Mouse (Mus musculus): ENCODE measurements at regions not wholly inside any gene's neighbourhood (a gene's known extent, or its start where the extent isn't known, plus 50 kb on each side); places are given as distances from the start of the nearest gene placed in this dataset.

GRCm38 (mm10) chr10:96765626-96766025 lies 148.8 kb downstream of the Btg1 start:
- no peak for ATAC-seq (replicated peaks; ENCODE audit: low FRiP score, poor library complexity, severe bottlenecking)

- ATAC-seq (replicated peaks; ENCODE audit: low FRiP score, poor library complexity, severe bottlenecking) = no peak
These were observed 161.4 kb downstream of the Btg1 start for GRCm38 (mm10) chr10:96778220-96778619.

- ATAC-seq (replicated peaks; ENCODE audit: low FRiP score, poor library complexity, severe bottlenecking) = no peak
These were observed 167.2 kb downstream of the Btg1 start for GRCm38 (mm10) chr10:96783966-96784365.

GRCm38 (mm10) chr10:96786903-96787571 lies 170.2 kb downstream of the Btg1 start:
- ATAC-seq (replicated peaks; ENCODE audit: low FRiP score, poor library complexity, severe bottlenecking) = no peak

- no peak for ATAC-seq (replicated peaks; ENCODE audit: low FRiP score, poor library complexity, severe bottlenecking)
These were observed 170.8 kb downstream of the Btg1 start for GRCm38 (mm10) chr10:96787572-96787946.

GRCm38 (mm10) chr10:96788352-96789016 lies 171.7 kb downstream of the Btg1 start:
- no peak for ATAC-seq (replicated peaks; ENCODE audit: low FRiP score, poor library complexity, severe bottlenecking)

- ATAC-seq (replicated peaks; ENCODE audit: low FRiP score, poor library complexity, severe bottlenecking) = no peak
These were observed 180.3 kb downstream of the Btg1 start for GRCm38 (mm10) chr10:96797116-96797515.

- ATAC-seq (replicated peaks; ENCODE audit: low FRiP score, poor library complexity, severe bottlenecking) = no peak
These were observed 184.0 kb downstream of the Btg1 start for GRCm38 (mm10) chr10:96800801-96801200.

- ATAC-seq (replicated peaks; ENCODE audit: low FRiP score, poor library complexity, severe bottlenecking) = no peak
These were observed 187.4 kb downstream of the Btg1 start for GRCm38 (mm10) chr10:96804030-96804784.

GRCm38 (mm10) chr10:96806579-96806978 lies 189.8 kb downstream of the Btg1 start:
- no peak for ATAC-seq (replicated peaks; ENCODE audit: low FRiP score, poor library complexity, severe bottlenecking)

- ATAC-seq (replicated peaks; ENCODE audit: low FRiP score, poor library complexity, severe bottlenecking) = no peak
These were observed 205.0 kb downstream of the Btg1 start for GRCm38 (mm10) chr10:96821852-96822251.

- no peak for ATAC-seq (replicated peaks; ENCODE audit: low FRiP score, poor library complexity, severe bottlenecking)
These were observed 205.8 kb downstream of the Btg1 start for GRCm38 (mm10) chr10:96822344-96823335.

GRCm38 (mm10) chr10:96826234-96826788 lies 209.5 kb downstream of the Btg1 start:
- no peak for ATAC-seq (replicated peaks; ENCODE audit: low FRiP score, poor library complexity, severe bottlenecking)

GRCm38 (mm10) chr10:96827971-96828370 lies 211.2 kb downstream of the Btg1 start:
- ATAC-seq (replicated peaks; ENCODE audit: low FRiP score, poor library complexity, severe bottlenecking) = no peak

GRCm38 (mm10) chr10:96828581-96829246 lies 211.9 kb downstream of the Btg1 start:
- no peak for ATAC-seq (replicated peaks; ENCODE audit: low FRiP score, poor library complexity, severe bottlenecking)

- no peak for ATAC-seq (replicated peaks; ENCODE audit: low FRiP score, poor library complexity, severe bottlenecking)
These were observed 214.3 kb downstream of the Btg1 start for GRCm38 (mm10) chr10:96831071-96831470.

GRCm38 (mm10) chr10:96837230-96837629 lies 220.4 kb downstream of the Btg1 start:
- ATAC-seq (replicated peaks; ENCODE audit: low FRiP score, poor library complexity, severe bottlenecking) = no peak

GRCm38 (mm10) chr10:96841128-96841527 lies 224.3 kb downstream of the Btg1 start:
- ATAC-seq (replicated peaks; ENCODE audit: low FRiP score, poor library complexity, severe bottlenecking) = no peak

- no peak for ATAC-seq (replicated peaks; ENCODE audit: low FRiP score, poor library complexity, severe bottlenecking)
These were observed 225.2 kb downstream of the Btg1 start for GRCm38 (mm10) chr10:96841956-96842355.

Measured in erythroid progenitor cell, adult 5-6 weeks (primary cell).